Mouse (Mus musculus) thymus, postnatal 14 days (tissue): Measurements from ENCODE around the gene Pkp3.

ENCODE experiments used
- DNase-seq: peaks from one replicate; pipeline ENCODE4 v3.0.0; 2021

Pkp3 gene

DNA sequence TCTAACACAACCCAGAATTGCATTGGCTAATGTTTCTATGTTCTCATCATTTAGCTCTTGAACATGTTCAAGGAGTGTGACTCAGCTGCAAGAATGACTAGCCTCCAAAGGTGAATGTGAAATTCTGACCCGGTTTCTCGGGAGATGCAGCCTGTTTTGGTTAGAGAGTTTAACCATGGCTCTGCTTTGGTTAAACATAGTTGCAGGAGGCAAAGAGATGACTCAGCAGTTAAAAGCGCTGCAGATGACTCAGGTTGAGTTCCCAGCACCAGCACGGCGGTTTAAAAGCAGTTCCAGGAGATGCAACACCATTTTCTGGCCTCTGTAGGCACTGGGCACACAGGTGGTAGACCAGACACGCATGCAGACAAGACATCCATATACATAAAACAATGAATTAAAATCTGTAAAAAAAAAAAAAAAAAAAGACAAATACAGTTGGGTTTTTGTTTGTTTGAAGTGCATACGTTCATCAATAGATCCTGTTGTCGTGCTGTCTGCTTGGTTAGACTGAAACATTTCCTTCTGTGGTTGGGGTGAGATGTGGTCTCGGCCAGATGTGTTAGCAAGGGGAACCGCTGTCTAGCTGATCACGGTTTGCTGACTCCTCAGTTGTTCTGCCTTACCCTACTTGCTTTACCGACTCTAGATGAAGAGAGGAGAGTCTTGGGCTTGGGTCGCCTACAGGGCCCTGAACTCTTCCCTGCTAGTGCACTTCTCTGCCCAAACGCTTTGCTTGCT, 19.2 kb upstream of the Pkp3 start:
- no peak for DNase-seq

GRCm38 (mm10) chr7:141059929-141060328, 18.1 kb upstream of the Pkp3 start:
- DNase-seq: no peak

DNA sequence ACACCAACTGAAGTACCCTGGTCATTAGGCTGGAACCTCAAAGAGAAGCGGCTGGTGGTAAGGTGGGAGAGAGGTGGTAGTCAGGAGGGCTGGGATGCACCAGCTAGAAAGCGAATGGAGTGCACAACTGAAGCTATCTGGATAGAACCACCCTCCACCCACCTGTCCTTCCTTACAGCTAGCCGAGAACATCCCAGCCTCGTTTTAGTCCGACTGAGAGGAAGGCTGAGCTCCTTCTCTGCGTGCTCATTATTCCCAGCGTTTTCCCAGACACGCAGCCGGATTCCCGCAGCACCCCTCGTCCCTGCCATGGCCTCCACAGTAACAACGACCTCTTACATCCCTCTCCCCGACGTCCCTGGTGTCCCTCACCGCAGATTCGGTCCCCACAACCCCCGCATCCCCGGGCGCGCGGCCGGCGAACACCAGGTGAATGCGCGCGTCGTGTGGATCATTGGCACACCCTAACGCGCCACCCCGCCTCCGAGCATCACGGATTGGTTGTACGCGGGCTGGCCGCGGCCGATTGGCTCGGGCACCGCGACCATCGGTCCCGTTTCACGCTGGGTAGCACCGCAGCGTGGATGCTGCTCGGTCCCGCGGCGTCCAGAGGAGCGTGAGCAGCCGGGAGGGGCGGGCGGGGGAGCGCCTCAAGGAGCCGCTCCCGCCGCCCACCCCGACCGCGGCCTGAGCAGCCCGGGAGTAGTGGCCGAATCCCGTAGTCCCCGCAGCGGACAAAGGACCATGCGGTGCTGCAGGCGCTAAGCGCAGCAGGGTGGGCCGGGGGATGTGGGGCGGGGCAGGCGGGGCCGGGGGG, 17.4 kb upstream of the Pkp3 start, which contains the start of gene B4galnt4:
B4galnt4 (plus strand) TSS at position 679 of the 817 bp plus-strand sequence.
- DNase-seq: peak; percentile 68

DNA sequence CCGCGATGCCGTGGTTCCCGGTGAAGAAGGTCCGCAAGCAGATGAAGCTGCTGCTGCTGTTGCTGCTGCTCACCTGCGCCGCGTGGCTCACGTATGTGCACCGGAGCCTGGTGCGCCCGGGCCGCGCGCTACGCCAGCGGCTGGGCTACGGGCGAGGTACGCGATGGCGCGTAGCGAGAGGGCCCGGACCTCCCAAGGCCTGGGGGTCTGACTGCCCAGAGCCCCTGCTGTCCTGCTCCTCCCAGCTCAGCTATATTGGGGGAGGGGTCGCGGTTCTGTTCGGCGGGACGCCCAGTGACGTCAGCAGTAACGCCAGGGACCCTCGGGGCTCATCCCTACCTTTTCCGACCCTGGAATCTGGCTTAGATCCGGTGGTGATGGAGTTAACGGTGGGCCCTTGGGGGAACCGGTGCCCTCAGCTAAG, 16.7 kb upstream of the Pkp3 start:
- no peak for DNase-seq

DNA sequence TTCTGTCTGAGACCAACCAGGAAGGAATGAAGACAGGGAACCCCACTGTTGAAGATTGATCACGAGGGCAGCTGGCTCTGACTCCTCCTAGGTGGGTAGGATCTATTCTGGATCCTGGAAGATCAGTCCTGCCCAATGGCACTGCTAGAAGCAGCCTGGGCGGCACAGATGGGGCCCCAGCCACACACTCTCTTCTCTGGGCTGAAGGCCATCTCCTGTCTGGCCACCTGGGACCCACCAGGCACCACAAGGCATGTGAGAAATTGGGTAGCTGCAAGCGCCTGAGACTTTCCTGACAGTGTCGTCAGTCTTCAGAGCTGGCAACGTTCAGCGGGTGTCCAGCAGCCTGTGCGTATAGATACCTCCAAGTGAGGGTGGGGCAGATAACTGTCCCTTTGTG, 15.5 kb upstream of the Pkp3 start:
- no peak for DNase-seq

GRCm38 (mm10) chr7:141063353-141063752, 14.7 kb upstream of the Pkp3 start:
- no peak for DNase-seq

DNA sequence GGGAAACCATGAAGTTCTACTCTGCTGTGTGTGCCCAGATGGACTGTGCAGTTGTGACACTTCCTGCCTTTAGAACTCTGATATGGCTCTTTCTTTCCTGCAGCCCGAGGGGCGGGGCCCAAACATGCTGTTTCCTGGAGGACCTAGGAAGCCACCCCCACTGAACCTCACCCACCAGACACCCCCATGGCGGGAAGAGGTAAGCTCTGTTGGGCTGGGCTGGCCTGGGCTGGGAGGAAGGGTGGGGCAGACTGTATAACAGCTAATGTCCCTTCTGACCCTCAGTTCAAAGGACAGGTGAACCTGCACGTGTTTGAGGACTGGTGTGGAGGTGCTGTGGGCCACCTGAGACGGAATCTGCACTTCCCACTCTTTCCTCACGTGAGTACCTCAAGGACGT, 13.8 kb upstream of the Pkp3 start:
- peak; percentile 38 for DNase-seq

GRCm38 (mm10) chr7:141064576-141064975, 13.4 kb upstream of the Pkp3 start:
- no peak for DNase-seq

GRCm38 (mm10) chr7:141068351-141068750, 9.7 kb upstream of the Pkp3 start:
- DNase-seq: no peak

DNA sequence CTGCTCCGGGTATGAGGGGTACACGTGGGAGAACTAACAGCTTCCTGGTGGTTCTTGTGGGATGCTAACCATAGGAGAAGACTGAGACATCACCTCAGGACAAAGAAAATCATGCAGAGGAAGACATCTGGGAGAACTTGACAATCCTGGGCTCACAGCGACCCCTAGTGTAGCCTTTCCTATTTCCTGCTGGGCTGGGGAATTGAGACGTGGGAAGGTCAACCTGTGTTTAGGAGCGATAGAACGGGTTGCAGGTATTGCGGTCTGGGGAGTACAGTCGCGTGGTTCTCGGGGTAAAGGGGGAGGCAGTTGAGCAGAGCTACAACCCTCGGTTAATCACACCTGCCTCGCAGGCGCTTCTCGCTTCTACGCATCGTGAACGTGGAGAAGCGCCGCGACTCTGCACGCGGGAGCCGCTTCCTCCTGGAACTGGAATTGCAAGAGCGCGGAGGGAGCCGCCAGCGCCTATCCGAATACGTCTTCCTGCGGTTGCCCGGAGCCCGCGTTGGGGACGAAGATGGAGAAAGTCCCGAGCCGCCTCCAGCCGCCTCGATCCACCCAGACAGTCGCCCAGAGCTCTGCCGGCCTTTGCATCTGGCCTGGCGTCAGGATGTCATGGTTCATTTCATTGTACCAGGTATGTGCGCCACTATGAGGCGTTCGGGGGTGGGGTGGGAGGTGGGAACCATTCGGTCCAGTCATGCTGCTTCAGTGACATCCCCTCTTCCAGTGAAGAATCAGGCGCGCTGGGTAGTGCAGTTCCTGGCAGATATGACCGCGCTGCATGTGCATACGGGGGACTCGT, 7.8 kb upstream of the Pkp3 start:
- peak; percentile 82 for DNase-seq

DNA sequence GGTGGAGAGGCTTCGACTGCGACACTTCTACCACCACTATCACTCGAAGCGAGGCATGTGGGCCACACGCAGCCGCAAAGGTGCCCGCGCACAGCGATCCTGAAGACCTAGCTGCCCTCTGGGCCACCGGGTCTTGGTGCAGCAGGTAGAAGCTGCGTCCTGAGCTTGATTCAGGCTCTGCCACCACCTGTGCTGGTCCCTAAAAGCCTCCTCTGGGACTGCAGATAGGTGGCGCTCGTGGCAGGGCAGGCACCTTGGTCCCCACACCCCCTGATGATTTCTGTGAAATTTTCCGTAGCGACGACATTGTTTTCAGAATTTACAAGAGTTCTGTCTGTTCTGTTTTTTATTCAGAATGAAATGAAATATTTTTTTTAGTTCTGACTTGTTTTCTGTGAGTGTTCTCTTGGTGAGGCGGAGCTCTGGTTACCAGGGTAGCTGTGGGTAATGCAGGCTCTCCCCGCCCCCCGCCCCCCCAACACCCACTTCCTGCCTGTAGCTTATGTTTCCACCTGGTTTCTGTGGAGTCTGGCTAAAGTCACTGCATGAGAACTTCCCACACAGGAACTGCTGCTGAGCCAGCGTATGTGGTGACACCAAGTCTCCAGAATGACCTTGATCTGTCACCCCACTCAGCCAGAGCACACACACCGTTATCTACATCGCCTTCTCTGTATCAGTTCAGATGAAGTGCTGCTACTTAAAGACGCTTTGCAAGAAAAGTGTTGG, 5.8 kb upstream of the Pkp3 start:
- peak; percentile 83 for DNase-seq

DNA sequence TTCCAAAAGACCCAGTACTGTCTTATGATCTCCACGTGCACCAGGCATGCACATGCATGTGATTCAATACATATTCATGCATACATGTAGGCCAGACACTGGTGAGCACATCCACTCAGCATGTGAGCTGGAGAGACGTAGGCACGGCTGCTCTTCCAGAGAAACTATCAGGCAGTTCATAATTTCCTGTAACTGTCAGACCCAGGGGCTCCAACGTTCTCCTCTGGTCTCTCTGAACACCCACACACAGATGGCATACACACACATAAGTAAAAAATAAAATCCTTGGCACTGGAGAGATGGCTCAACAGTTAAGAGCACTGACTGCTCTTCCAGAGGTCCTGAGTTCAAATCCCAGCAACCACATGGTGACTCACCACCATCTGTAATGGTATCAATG, 4.2 kb upstream of the Pkp3 start:
- DNase-seq: no peak

DNA sequence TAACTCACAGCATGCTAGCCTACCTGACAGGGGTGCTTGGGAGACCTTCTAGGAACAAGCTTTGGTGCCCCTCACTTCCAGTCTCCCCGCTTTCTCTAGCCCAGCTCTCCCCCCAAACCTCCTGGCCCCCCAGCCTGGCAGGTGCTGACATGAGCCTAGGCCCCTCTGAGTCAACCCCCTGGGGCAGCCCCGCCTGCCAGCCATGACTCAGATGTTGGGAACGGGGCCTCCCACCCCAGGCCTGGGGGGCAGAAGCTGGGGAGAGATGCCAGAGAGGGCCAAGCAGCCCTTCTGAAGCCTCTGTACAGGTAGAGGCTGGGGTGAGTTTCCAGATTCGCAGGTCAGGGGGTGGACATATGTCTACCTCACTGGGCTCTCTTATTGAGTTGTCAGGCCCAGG, 858 bp downstream of the Pkp3 start:
- DNase-seq: no peak

DNA sequence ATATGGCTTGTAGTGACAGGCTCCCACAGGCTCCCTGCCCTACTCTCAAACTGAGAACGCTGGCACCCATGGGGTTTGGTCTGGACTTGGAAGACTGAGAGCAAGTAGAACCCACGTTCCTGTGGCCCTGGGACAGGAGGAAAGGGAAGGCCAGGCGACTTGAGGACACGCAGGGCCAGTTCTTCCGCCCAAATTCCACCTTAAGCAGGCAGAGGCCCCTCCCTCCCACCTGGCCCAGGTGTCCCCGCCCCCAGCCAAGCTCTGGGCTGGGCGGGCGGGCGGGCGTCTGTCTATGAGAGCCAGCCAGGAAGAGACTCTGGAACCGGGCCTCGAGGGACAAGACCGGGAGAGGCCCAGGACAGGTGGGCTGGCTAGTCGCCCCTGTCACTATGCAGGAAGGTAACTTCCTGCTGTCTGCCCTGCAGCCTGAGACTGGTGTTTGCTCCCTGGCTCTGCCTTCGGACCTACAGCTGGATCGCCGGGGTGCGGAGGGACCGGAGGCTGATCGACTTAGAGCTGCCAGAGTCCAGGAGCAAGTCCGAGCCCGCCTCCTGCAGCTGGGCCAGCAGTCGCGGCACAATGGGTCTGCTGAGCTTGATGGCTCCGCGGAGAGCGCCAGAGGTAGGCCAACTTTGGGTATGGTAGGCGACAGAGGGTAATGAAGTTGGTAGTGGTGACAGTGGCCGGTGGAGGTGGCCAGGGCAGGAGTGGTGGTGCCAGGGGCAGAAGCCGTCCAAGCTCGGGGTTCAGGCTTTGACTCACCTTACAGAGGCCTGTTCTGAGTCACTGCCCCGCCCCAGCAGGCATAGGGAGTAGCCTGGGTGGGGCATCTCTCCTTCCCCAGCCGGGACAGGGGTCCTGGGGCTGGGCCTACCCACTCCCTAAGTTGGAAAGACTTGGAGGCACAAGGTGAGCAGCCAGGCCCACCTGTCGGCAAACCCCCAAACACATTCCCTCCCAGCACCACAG, 1.7 kb downstream of the Pkp3 start:
- no peak for DNase-seq

DNA sequence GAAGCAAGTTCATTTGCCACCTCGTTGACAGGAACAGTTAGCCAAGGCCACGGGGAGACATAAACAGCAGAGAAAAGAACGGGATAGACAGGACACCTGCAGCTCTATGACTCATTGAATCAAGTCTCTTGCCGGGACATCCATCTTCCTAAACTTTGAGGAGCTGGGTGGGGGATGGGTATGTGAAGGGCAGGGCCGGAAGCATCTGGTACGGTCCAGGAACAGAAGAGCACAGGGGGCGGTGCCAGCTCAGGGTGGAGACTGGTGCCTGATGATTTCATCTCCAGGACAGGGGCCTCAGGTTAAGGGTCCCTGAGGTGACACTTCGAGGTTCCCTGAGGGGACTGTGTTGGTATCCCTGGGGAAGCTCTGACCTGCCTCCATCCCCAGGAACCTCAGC, 9.9 kb downstream of the Pkp3 start:
- DNase-seq: peak; percentile 73

GRCm38 (mm10) chr7:141088473-141088872, 10.5 kb downstream of the Pkp3 start:
- peak; percentile 52 for DNase-seq

GRCm38 (mm10) chr7:141090228-141090627, 12.2 kb downstream of the Pkp3 start:
- no peak for DNase-seq

DNA sequence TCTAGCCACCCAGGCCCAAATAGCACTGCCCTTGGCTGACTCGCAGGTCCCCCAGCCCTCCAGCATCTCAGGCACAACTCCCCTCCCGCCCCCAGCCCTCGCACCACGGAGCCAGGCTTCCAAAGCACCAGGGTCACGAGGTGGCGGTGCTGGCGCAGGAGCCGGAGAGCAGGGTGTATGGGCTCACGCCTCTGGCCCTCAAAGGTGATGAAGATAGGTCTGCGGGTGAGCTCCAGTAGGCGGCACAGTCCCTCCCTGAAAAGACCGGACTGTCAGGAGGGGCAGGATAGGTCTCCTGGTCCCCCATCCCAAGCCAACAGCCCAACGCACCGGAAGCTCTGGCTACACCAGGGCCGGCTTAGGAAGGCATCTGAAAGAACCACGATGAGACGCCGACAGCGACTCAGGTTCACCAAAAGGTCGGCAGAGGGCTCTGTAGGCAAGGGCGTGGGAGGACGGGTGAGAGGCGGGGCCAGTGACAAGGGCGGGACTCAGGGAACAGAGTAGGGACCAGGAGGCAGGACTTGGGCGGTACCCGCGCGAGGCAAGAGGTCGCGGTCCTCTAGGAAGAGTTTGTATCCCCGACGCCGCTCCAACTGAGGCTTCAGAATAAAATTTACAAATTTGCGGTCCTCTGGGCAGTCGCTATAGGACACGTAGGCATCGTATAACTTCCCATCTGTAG, 14.2 kb downstream of the Pkp3 start:
- peak; percentile 92 for DNase-seq

DNA sequence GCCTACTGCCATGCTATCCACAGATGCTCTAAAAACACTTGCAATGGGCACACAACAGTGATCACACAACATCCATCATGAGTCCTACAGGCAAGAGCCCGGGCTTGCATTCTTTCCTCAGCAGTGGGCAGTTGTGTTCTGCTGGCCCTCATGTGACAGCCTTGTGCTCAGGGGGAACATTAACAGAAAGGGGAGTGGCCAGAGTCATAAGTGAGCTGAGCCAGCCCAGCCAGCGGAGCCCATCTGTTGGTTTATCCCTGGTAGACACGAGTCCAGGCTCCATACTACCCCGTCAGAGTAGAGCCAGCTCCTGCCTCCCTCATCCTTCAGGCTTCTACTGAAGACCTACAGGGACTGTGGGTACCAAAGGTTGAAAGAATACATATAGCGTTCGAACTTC, 15.9 kb downstream of the Pkp3 start:
- DNase-seq: no peak

DNA sequence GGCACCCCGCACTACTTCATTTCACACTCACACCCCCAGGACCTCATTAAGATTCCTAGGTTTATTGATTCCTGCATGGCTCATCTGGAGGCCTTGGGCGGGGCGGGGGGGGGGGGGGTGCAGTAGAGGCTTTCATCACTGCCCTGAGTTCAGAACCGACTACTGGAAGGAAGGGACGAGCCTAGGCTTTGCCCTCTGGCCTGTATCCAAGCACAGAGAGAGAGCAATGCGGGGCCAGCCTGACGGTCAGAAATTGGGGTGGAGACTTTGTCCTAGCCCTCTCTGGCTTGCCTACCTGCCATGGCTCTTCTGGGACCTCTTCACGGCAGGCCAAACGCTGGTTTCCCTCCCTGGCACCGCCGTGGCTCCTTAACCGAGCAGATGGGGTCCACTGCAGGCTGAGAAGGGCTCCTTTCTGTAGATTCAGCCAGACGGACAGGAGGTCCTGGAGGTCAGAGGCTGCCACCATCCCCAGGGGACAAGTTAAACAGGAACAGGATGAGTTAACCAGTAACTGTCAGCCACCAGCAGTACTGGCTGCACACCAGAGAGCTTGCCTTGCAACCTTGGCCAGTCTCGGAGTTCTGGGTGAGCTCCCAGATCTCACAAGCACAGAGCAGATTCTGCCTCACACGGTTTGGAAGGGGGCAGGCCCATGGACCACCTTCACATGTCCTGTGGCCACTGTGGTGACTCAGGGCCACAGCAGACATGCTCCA, 16.6 kb downstream of the Pkp3 start:
- DNase-seq: no peak
